Mouse (Mus musculus): Measurements from ENCODE around the gene Gm10974. TPM values are rescaled to one million over a fixed set of nuclear protein-coding genes. Genes with fewer than 3 reads are reported as not detected.

Gm10974 gene
- polyA plus RNA-seq, 1 experiment, result not detected

- Histone ChIP-seq H3K27ac (ENCODE audit: insufficient read depth, low read length) (no peak overlapping the region), H3K9ac (ENCODE audit: low read depth, poor library complexity, severe bottlenecking) (no peak overlapping the region), H3K4me3 (ENCODE audit: low read depth, low read length) (no peak overlapping the region), H3K27me3 (ENCODE audit: control insufficient read depth, insufficient read depth, low read length, poor library complexity, severe bottlenecking) (no peaks in the 10 kb centered on the region), H3K4me1 (ENCODE audit: control insufficient read depth, insufficient read depth, low read length) (no peaks in the 10 kb centered on the region), H3K9me3 (replicated peaks; ENCODE audit: control insufficient read depth, insufficient read depth, low read length, poor library complexity, severe bottlenecking) (no peaks in the 10 kb centered on the region), H3K36me3 (ENCODE audit: control insufficient read depth, insufficient read depth, low read length, poor library complexity, severe bottlenecking) (no peaks in the 10 kb centered on the region)
- TF ChIP-seq EP300 (IDR thresholded peaks at IDR 0.05; ENCODE audit: insufficient read depth, low read depth, low read length) (no peak), CTCF (IDR thresholded peaks at IDR 0.05; ENCODE audit: low read depth, low read length) (no peak), POLR2A (IDR thresholded peaks at IDR 0.05; ENCODE audit: insufficient read depth, low read length) (no peak)
Observed at GRCm38 (mm10) chr7:66330610-66331009, 35.1 kb upstream of the Gm10974 start.

GRCm38 (mm10) chr7:66332340-66332739 lies 33.4 kb upstream of the Gm10974 start:
- H3K9me3 ChIP-seq (replicated peaks; ENCODE audit: control insufficient read depth, insufficient read depth, low read length, poor library complexity, severe bottlenecking), result no peaks in the 10 kb centered on the region
- H3K4me1 ChIP-seq (ENCODE audit: control insufficient read depth, insufficient read depth, low read length), result no peaks in the 10 kb centered on the region
- H3K27me3 ChIP-seq (ENCODE audit: control insufficient read depth, insufficient read depth, low read length, poor library complexity, severe bottlenecking), result no peaks in the 10 kb centered on the region
- H3K27ac ChIP-seq (ENCODE audit: insufficient read depth, low read length), result no peak overlapping the region
- H3K36me3 ChIP-seq (ENCODE audit: control insufficient read depth, insufficient read depth, low read length, poor library complexity, severe bottlenecking), result no peaks in the 10 kb centered on the region
- TF ChIP-seq CTCF (IDR thresholded peaks at IDR 0.05; ENCODE audit: low read depth, low read length) (no peak), EP300 (IDR thresholded peaks at IDR 0.05; ENCODE audit: insufficient read depth, low read depth, low read length) (no peak), POLR2A (IDR thresholded peaks at IDR 0.05; ENCODE audit: insufficient read depth, low read length) (no peak)
- no peak overlapping the region for H3K9ac ChIP-seq (ENCODE audit: low read depth, poor library complexity, severe bottlenecking)
- no peak overlapping the region for H3K4me3 ChIP-seq (ENCODE audit: low read depth, low read length)

GRCm38 (mm10) chr7:66333906-66334500 lies 31.7 kb upstream of the Gm10974 start:
- no peaks in the 10 kb centered on the region for H3K27me3 ChIP-seq (ENCODE audit: control insufficient read depth, insufficient read depth, low read length, poor library complexity, severe bottlenecking)
- H3K4me1 ChIP-seq (ENCODE audit: control insufficient read depth, insufficient read depth, low read length), result no peaks in the 10 kb centered on the region
- no peaks in the 10 kb centered on the region for H3K36me3 ChIP-seq (ENCODE audit: control insufficient read depth, insufficient read depth, low read length, poor library complexity, severe bottlenecking)
- H3K27ac ChIP-seq (ENCODE audit: insufficient read depth, low read length), result no peak overlapping the region
- H3K4me3 ChIP-seq (ENCODE audit: low read depth, low read length), result no peak overlapping the region
- TF ChIP-seq POLR2A (IDR thresholded peaks at IDR 0.05; ENCODE audit: insufficient read depth, low read length), result no peak
- TF ChIP-seq EP300 (IDR thresholded peaks at IDR 0.05; ENCODE audit: insufficient read depth, low read depth, low read length), result no peak
- no peak for TF ChIP-seq CTCF (IDR thresholded peaks at IDR 0.05; ENCODE audit: low read depth, low read length)
- no peak overlapping the region for H3K9ac ChIP-seq (ENCODE audit: low read depth, poor library complexity, severe bottlenecking)
- no peaks in the 10 kb centered on the region for H3K9me3 ChIP-seq (replicated peaks; ENCODE audit: control insufficient read depth, insufficient read depth, low read length, poor library complexity, severe bottlenecking)

GRCm38 (mm10) chr7:66336955-66337354 lies 28.8 kb upstream of the Gm10974 start:
- TF ChIP-seq EP300 (IDR thresholded peaks at IDR 0.05; ENCODE audit: insufficient read depth, low read depth, low read length) (no peak), POLR2A (IDR thresholded peaks at IDR 0.05; ENCODE audit: insufficient read depth, low read length) (no peak), CTCF (IDR thresholded peaks at IDR 0.05; ENCODE audit: low read depth, low read length) (no peak)
- Histone ChIP-seq H3K27me3 (ENCODE audit: control insufficient read depth, insufficient read depth, low read length, poor library complexity, severe bottlenecking) (no peaks in the 10 kb centered on the region), H3K4me3 (ENCODE audit: low read depth, low read length) (no peak overlapping the region), H3K9ac (ENCODE audit: low read depth, poor library complexity, severe bottlenecking) (no peak overlapping the region), H3K27ac (ENCODE audit: insufficient read depth, low read length) (no peak overlapping the region), H3K4me1 (ENCODE audit: control insufficient read depth, insufficient read depth, low read length) (no peaks in the 10 kb centered on the region), H3K9me3 (replicated peaks; ENCODE audit: control insufficient read depth, insufficient read depth, low read length, poor library complexity, severe bottlenecking) (no peaks in the 10 kb centered on the region), H3K36me3 (ENCODE audit: control insufficient read depth, insufficient read depth, low read length, poor library complexity, severe bottlenecking) (no peaks in the 10 kb centered on the region)

- Histone ChIP-seq H3K9me3 (replicated peaks; ENCODE audit: control insufficient read depth, insufficient read depth, low read length, poor library complexity, severe bottlenecking) (no peaks in the 10 kb centered on the region), H3K4me1 (ENCODE audit: control insufficient read depth, insufficient read depth, low read length) (no peaks in the 10 kb centered on the region), H3K36me3 (ENCODE audit: control insufficient read depth, insufficient read depth, low read length, poor library complexity, severe bottlenecking) (no peaks in the 10 kb centered on the region), H3K27ac (ENCODE audit: insufficient read depth, low read length) (no peak overlapping the region), H3K4me3 (ENCODE audit: low read depth, low read length) (no peak overlapping the region), H3K27me3 (ENCODE audit: control insufficient read depth, insufficient read depth, low read length, poor library complexity, severe bottlenecking) (no peaks in the 10 kb centered on the region), H3K9ac (ENCODE audit: low read depth, poor library complexity, severe bottlenecking) (no peak overlapping the region)
- no peak for TF ChIP-seq EP300 (IDR thresholded peaks at IDR 0.05; ENCODE audit: insufficient read depth, low read depth, low read length)
- TF ChIP-seq POLR2A (IDR thresholded peaks at IDR 0.05; ENCODE audit: insufficient read depth, low read length), result no peak
- TF ChIP-seq CTCF (IDR thresholded peaks at IDR 0.05; ENCODE audit: low read depth, low read length), result no peak
Observed at GRCm38 (mm10) chr7:66339625-66340024, 26.1 kb upstream of the Gm10974 start.

GRCm38 (mm10) chr7:66340044-66340443 lies 25.7 kb upstream of the Gm10974 start:
- no peaks in the 10 kb centered on the region for H3K9me3 ChIP-seq (replicated peaks; ENCODE audit: control insufficient read depth, insufficient read depth, low read length, poor library complexity, severe bottlenecking)
- no peak overlapping the region for H3K27ac ChIP-seq (ENCODE audit: insufficient read depth, low read length)
- H3K36me3 ChIP-seq (ENCODE audit: control insufficient read depth, insufficient read depth, low read length, poor library complexity, severe bottlenecking), result no peaks in the 10 kb centered on the region
- H3K27me3 ChIP-seq (ENCODE audit: control insufficient read depth, insufficient read depth, low read length, poor library complexity, severe bottlenecking), result no peaks in the 10 kb centered on the region
- no peaks in the 10 kb centered on the region for H3K4me1 ChIP-seq (ENCODE audit: control insufficient read depth, insufficient read depth, low read length)
- H3K4me3 ChIP-seq (ENCODE audit: low read depth, low read length), result no peak overlapping the region
- H3K9ac ChIP-seq (ENCODE audit: low read depth, poor library complexity, severe bottlenecking), result no peak overlapping the region
- no peak for TF ChIP-seq POLR2A (IDR thresholded peaks at IDR 0.05; ENCODE audit: insufficient read depth, low read length)
- no peak for TF ChIP-seq EP300 (IDR thresholded peaks at IDR 0.05; ENCODE audit: insufficient read depth, low read depth, low read length)
- TF ChIP-seq CTCF (IDR thresholded peaks at IDR 0.05; ENCODE audit: low read depth, low read length), result no peak
